Mouse (Mus musculus) right cerebral cortex, postnatal 10 days (tissue): ENCODE results near the gene Sugt1.

Experiments used
- DNase-seq, 2 experiments: peaks; one replicate each; pipeline ENCODE4 v3.0.0; 2021; ENCODE audit warnings: low spot score in 2 of 2

The Sugt1 gene

GRCm38 (mm10) chr14:79677108-79677753, 89.7 kb downstream of the Sugt1 start:
- DNase-seq: no peak

GRCm38 (mm10) chr14:79677891-79678687, 90.6 kb downstream of the Sugt1 start:
- DNase-seq: peak in 1 of 2 experiments; percentile 37

GRCm38 (mm10) chr14:79680652-79681051, 93.2 kb downstream of the Sugt1 start:
- DNase-seq: no peak
